Mouse (Mus musculus): ENCODE measurements around the gene Insl6. TPM values are rescaled to one million over a fixed set of nuclear protein-coding genes. Genes with fewer than 3 reads are reported as not detected.

Insl6 gene
- polyA plus RNA-seq, 1 experiment = 6.8 TPM

DNA sequence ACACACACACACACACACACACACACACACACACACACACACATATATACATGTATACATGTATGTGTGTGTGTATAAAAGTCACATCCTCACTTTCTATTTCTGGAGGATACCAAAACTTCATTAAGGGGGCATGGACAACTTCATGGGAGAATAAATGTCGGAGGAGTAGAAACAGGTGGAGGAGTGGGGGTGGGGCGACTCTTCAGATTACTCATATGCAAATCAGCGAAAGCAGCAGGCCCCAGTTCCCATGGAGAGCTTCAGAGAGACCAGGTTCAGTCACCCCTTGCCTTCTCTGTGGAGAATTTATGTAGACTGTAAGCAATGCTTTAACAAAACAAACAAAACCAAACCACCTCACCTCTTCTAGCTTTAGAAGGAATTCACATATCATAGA is 39.9 kb upstream of the Insl6 start:
- Histone ChIP-seq H3K36me3 (ENCODE audit: control insufficient read depth, insufficient read depth, low read length) (no peaks in the 10 kb centered on the region), H3K4me1 (ENCODE audit: control insufficient read depth, insufficient read depth, insufficient read length, low read length) (peaks cover 10% of the 10 kb centered on the region), H3K4me3 (ENCODE audit: low read depth, low read length) (no peak overlapping the region), H3K27ac (ENCODE audit: insufficient read depth, low read depth, low read length) (no peak overlapping the region), H3K27me3 (ENCODE audit: control insufficient read depth, insufficient read depth, low read length) (no peaks in the 10 kb centered on the region)
- no peak for TF ChIP-seq POLR2A (IDR thresholded peaks at IDR 0.05; ENCODE audit: low read depth, low read length)
- no peak for TF ChIP-seq CTCF (IDR thresholded peaks at IDR 0.05; ENCODE audit: extremely low read depth, insufficient read length, insufficient replicate concordance, low read depth, low read length)
- 66% methylated on average over 3 of the region's 3 CpGs for WGBS

DNA sequence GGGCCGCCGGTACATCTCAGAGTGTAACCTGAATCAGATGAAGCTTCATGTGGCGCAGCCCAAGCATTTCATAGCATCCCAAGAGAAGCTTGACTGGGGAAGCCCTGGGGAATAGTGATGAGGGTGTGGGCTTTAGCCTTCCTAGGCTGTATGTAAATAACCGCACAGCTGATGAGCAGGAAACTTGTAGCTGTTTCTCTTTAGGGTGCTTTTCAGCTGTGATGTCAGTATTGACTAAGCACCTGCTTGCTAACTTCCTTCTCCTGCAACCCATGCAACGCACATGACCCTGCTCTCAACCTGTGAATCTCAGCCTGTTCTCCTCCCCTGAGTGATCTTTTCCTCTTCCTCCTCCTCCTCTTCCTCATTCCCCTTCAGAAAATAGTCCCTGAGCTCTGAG is 38.9 kb upstream of the Insl6 start:
- Histone ChIP-seq H3K27ac (ENCODE audit: insufficient read depth, low read depth, low read length) (0 out of 2 replicates have a peak overlapping the region, but pooled peaks have one; percentile 26), H3K4me1 (ENCODE audit: control insufficient read depth, insufficient read depth, insufficient read length, low read length) (peaks cover 11% of the 10 kb centered on the region), H3K4me3 (ENCODE audit: low read depth, low read length) (no peak overlapping the region), H3K27me3 (ENCODE audit: control insufficient read depth, insufficient read depth, low read length) (no peaks in the 10 kb centered on the region), H3K36me3 (ENCODE audit: control insufficient read depth, insufficient read depth, low read length) (no peaks in the 10 kb centered on the region)
- WGBS = 76% methylated on average over 5 of the region's 5 CpGs
- TF ChIP-seq CTCF (IDR thresholded peaks at IDR 0.05; ENCODE audit: extremely low read depth, insufficient read length, insufficient replicate concordance, low read depth, low read length) (no peak), POLR2A (IDR thresholded peaks at IDR 0.05; ENCODE audit: low read depth, low read length) (no peak)

DNA sequence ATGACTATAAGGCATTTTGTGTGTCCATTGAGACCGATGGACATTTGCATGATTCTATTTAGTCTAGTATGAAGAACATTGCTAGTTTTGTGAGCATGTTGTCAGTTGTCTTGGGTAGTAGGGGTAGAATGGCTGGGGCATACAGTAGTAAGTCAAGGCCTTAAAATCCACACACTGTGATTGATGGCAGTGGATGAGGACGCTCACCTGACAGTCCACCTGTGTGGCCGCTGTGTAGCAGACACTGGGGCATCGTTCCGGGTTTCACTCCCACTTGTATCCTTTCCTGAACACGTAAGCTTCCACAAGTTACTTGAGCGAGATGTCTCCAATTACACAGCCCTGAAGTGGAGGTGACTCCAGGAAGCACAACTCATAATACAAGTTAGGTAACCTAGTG is 38.4 kb upstream of the Insl6 start:
- Histone ChIP-seq H3K27ac (ENCODE audit: insufficient read depth, low read depth, low read length) (no peak overlapping the region), H3K36me3 (ENCODE audit: control insufficient read depth, insufficient read depth, low read length) (peaks cover 4% of the 10 kb centered on the region; the same call in 1 of the 2 replicates), H3K4me1 (ENCODE audit: control insufficient read depth, insufficient read depth, insufficient read length, low read length) (peaks cover 8% of the 10 kb centered on the region), H3K27me3 (ENCODE audit: control insufficient read depth, insufficient read depth, low read length) (no peaks in the 10 kb centered on the region), H3K4me3 (ENCODE audit: low read depth, low read length) (no peak overlapping the region)
- TF ChIP-seq POLR2A (IDR thresholded peaks at IDR 0.05; ENCODE audit: low read depth, low read length) (no peak), CTCF (IDR thresholded peaks at IDR 0.05; ENCODE audit: extremely low read depth, insufficient read length, insufficient replicate concordance, low read depth, low read length) (no peak)
- WGBS = 92% methylated on average over 7 of the region's 7 CpGs

DNA sequence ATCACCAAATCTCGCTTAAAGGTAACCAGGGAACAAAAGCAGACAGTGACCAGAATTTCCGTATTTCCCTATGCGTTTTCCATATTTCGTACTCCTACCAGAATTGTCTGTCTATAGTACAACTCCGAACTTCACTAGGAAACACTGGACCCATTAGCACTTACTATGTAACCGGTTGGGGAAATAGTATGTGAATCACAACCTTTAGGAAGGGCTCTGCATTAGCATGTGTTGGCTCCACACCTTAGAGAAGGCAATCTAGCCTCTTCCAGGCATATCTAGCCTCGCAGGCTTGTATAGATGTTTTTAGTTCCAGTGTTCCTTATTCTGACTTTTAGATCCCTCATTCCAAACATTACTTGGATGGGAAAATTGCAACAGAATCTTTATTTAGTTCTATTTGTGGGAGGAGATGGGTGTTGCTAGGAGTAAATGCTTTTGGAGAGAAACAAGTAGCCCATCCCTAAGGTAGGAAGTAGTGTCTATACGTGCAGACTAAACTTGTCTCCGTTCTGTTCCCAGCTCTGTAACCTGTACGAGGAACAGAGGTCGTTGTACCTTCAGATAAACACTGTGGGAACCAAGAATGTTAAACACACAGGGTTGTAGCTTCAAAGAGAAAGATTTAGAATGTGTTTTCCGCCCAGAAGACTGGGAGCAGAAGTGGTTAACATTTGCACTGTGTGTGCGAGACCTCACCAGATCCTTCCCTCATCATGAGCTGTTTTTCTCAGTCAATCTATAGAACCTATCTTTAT is 37.2 kb upstream of the Insl6 start:
- TF ChIP-seq POLR2A (IDR thresholded peaks at IDR 0.05; ENCODE audit: low read depth, low read length) (no peak), CTCF (IDR thresholded peaks at IDR 0.05; ENCODE audit: extremely low read depth, insufficient read length, insufficient replicate concordance, low read depth, low read length) (no peak)
- H3K27ac ChIP-seq (ENCODE audit: insufficient read depth, low read depth, low read length) = no peak overlapping the region
- H3K27me3 ChIP-seq (ENCODE audit: control insufficient read depth, insufficient read depth, low read length) = no peaks in the 10 kb centered on the region
- H3K4me1 ChIP-seq (ENCODE audit: control insufficient read depth, insufficient read depth, insufficient read length, low read length) = peaks cover 7% of the 10 kb centered on the region
- peak overlapping the region; percentile 66 for H3K4me3 ChIP-seq (ENCODE audit: low read depth, low read length)
- WGBS = 21% methylated on average over 13 of the region's 13 CpGs
- peaks cover 7% of the 10 kb centered on the region; the same call in 1 of the 2 replicates for H3K36me3 ChIP-seq (ENCODE audit: control insufficient read depth, insufficient read depth, low read length)

- H3K4me1 ChIP-seq (ENCODE audit: control insufficient read depth, insufficient read depth, insufficient read length, low read length) = peaks cover 6% of the 10 kb centered on the region
- H3K4me3 ChIP-seq (ENCODE audit: low read depth, low read length) = peak overlapping the region; percentile 66
- H3K27me3 ChIP-seq (ENCODE audit: control insufficient read depth, insufficient read depth, low read length) = no peaks in the 10 kb centered on the region
- 1% methylated on average over 33 of the region's 33 CpGs for WGBS
- H3K36me3 ChIP-seq (ENCODE audit: control insufficient read depth, insufficient read depth, low read length) = peaks cover 10% of the 10 kb centered on the region; the same call in 1 of the 2 replicates
- TF ChIP-seq POLR2A (IDR thresholded peaks at IDR 0.05; ENCODE audit: low read depth, low read length) = peak; percentile 78
- no peak for TF ChIP-seq CTCF (IDR thresholded peaks at IDR 0.05; ENCODE audit: extremely low read depth, insufficient read length, insufficient replicate concordance, low read depth, low read length)
- peak overlapping the region; percentile 73 for H3K27ac ChIP-seq (ENCODE audit: insufficient read depth, low read depth, low read length)
Measured at GRCm38 (mm10) chr19:29361468-29362130, 36.4 kb upstream of the Insl6 start.

DNA sequence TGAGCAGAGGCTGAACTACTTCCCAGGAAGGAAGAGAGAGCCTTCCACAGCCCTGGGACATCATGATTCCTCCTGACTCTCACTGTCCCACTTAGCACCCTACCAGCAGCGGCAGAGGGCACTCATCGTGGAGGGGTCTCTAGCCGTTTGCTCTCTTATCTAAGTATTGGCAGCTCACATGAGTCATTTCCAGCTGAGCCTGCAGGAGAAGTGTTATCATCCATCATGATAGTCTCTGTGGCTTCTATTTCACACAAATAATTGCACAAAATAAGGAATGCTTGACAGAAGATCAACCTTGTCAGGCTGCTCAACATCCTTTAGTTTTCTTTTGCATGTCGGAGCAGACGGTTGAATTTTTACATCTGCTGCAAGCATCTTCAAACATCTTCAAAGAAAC is 35.1 kb upstream of the Insl6 start:
- Histone ChIP-seq H3K27ac (ENCODE audit: insufficient read depth, low read depth, low read length) (peak overlapping the region; percentile 53; the same call in 1 of the 2 replicates), H3K4me1 (ENCODE audit: control insufficient read depth, insufficient read depth, insufficient read length, low read length) (peaks cover 5% of the 10 kb centered on the region; the same call in 1 of the 2 replicates), H3K27me3 (ENCODE audit: control insufficient read depth, insufficient read depth, low read length) (no peaks in the 10 kb centered on the region), H3K36me3 (ENCODE audit: control insufficient read depth, insufficient read depth, low read length) (peaks cover 16% of the 10 kb centered on the region), H3K4me3 (ENCODE audit: low read depth, low read length) (peak overlapping the region; percentile 2; the same call in 1 of the 2 replicates)
- TF ChIP-seq CTCF (IDR thresholded peaks at IDR 0.05; ENCODE audit: extremely low read depth, insufficient read length, insufficient replicate concordance, low read depth, low read length) (no peak), POLR2A (IDR thresholded peaks at IDR 0.05; ENCODE audit: low read depth, low read length) (no peak)
- WGBS = 53% methylated on average over 5 of the region's 5 CpGs

DNA sequence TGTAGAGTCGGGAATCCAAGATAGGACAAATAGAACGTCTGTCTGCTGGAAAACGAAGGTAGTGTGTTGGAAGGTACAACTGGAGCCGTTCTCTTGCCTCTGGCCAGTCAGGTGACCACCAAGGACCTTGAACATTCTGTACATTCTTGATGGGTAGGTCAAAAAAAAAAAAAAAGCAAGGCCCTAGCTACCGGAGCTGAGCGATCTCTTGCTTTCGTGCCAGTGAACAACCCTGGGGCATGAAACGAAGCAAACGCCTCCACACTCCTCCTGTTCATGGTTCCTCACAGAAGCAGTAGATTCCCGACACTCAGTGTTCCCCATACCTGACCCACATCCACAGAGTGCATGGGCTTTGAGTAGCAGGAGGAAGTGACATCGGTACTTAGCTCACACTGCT is 31.1 kb upstream of the Insl6 start:
- TF ChIP-seq CTCF (IDR thresholded peaks at IDR 0.05; ENCODE audit: extremely low read depth, insufficient read length, insufficient replicate concordance, low read depth, low read length) (no peak), POLR2A (IDR thresholded peaks at IDR 0.05; ENCODE audit: low read depth, low read length) (no peak)
- no peak overlapping the region for H3K27ac ChIP-seq (ENCODE audit: insufficient read depth, low read depth, low read length)

More for the DNA sequence above, 31.1 kb upstream of the Insl6 start:
- no peak overlapping the region for H3K4me3 ChIP-seq (ENCODE audit: low read depth, low read length)
- peaks cover 5% of the 10 kb centered on the region; the same call in 1 of the 2 replicates for H3K4me1 ChIP-seq (ENCODE audit: control insufficient read depth, insufficient read depth, insufficient read length, low read length)
- WGBS = 86% methylated on average over 11 of the region's 11 CpGs
- H3K27me3 ChIP-seq (ENCODE audit: control insufficient read depth, insufficient read depth, low read length) = no peaks in the 10 kb centered on the region
- peaks cover 24% of the 10 kb centered on the region for H3K36me3 ChIP-seq (ENCODE audit: control insufficient read depth, insufficient read depth, low read length)
